Mouse (Mus musculus) kidney, adult 9 months (tissue): ENCODE measurements around the gene Srp54a.
"Not testable (repeated sequence)": the region's sequence is repeated elsewhere in the genome, so short reads cannot be mapped to it uniquely, and the experiment has no call there.

ENCODE experiments used
- DNase-seq: peaks from one replicate; pipeline ENCODE4 v3.0.0; 2022

Gene Srp54a

GRCm38 (mm10) chr12:55079726-55080600 lies at the start of gene Srp54a, which contains the start of gene 2700097O09Rik:
TSS of gene Srp54a (plus strand) at chr12:55080262.
TSS of gene 2700097O09Rik (minus strand) at chr12:55080110.
- peak; percentile 95 for DNase-seq

- DNase-seq, result no peak
Measured at GRCm38 (mm10) chr12:55041011-55041410, 39.1 kb upstream of the Srp54a start.

- DNase-seq, result no peak
Measured at GRCm38 (mm10) chr12:55049731-55050353, 30.2 kb upstream of the Srp54a start.

- DNase-seq, result no peak
Measured at GRCm38 (mm10) chr12:55051210-55052173, 28.6 kb upstream of the Srp54a start.

- no peak for DNase-seq
Measured at GRCm38 (mm10) chr12:55053267-55053666, 26.8 kb upstream of the Srp54a start.

GRCm38 (mm10) chr12:55054551-55055241 lies 25.4 kb upstream of the Srp54a start:
- DNase-seq, result no peak

GRCm38 (mm10) chr12:55056703-55057102 lies 23.4 kb upstream of the Srp54a start:
- no peak for DNase-seq

GRCm38 (mm10) chr12:55058865-55059615 lies 21.0 kb upstream of the Srp54a start:
- peak; percentile 67 for DNase-seq

- no peak for DNase-seq
Measured at GRCm38 (mm10) chr12:55059812-55060211, 20.2 kb upstream of the Srp54a start.

GRCm38 (mm10) chr12:55060212-55060898 lies 19.7 kb upstream of the Srp54a start:
- no peak for DNase-seq

- DNase-seq, result no peak
Measured at GRCm38 (mm10) chr12:55061006-55061405, 19.1 kb upstream of the Srp54a start.

GRCm38 (mm10) chr12:55062141-55062540 lies 17.9 kb upstream of the Srp54a start:
- peak; percentile 43 for DNase-seq

- no peak for DNase-seq
Measured at GRCm38 (mm10) chr12:55072495-55072894, 7.6 kb upstream of the Srp54a start.

- DNase-seq, result no peak
Measured at GRCm38 (mm10) chr12:55073686-55074085, 6.4 kb upstream of the Srp54a start.

- DNase-seq, result no peak
Measured at GRCm38 (mm10) chr12:55075296-55075695, 4.8 kb upstream of the Srp54a start.

GRCm38 (mm10) chr12:55078706-55079105 lies 1.4 kb upstream of the Srp54a start:
- DNase-seq, result not testable (repeated sequence)

- DNase-seq, result not testable (repeated sequence)
Measured at GRCm38 (mm10) chr12:55080601-55080942, 510 bp downstream of the Srp54a start.

GRCm38 (mm10) chr12:55092127-55092526 lies 12.1 kb downstream of the Srp54a start:
- DNase-seq, result not testable (repeated sequence)

GRCm38 (mm10) chr12:55112616-55113015 lies 32.6 kb downstream of the Srp54a start:
- not testable (repeated sequence) for DNase-seq

- DNase-seq, result not testable (repeated sequence)
Measured at GRCm38 (mm10) chr12:55124242-55124641, 44.2 kb downstream of the Srp54a start, which contains the start of gene Fam177a. TSS of gene Fam177a (plus strand) at chr12:55124469.

- DNase-seq, result not testable (repeated sequence)
Measured at GRCm38 (mm10) chr12:55124731-55125130, 44.7 kb downstream of the Srp54a start.
